Mouse (Mus musculus) kidney, postnatal 0 days (tissue): Measurements from ENCODE around the gene Armc9. TPM values are rescaled to one million over a fixed set of nuclear protein-coding genes. Genes with fewer than 3 reads are reported as not detected.

Experiments
- ATAC-seq: fragments of 200-750 bp; cut with Nextera tagmentation; replicated peaks from 2 replicates; pipeline ENCODE4 v1.8.0; 2017; ENCODE audit warnings: low read depth, moderate number of reproducible peaks, moderate TSS enrichment, moderate library complexity; ENCODE audit not compliant: low FRiP score
- DNase-seq: peaks from one replicate; pipeline ENCODE4 v3.0.0-alpha.2; 2016; ENCODE audit warnings: low spot score
- H3K27ac ChIP-seq: fragments of 300-500 bp; sonication (generic); 2 replicates; pipeline ENCODE4 v1.5.1; 2014; ENCODE audit warnings: mild to moderate bottlenecking
- H3K27me3 ChIP-seq: fragments of 300-500 bp; sonication (generic); 2 replicates; pipeline ENCODE4 v1.6.1; 2014; ENCODE audit warnings: low read length, mixed read lengths; ENCODE audit not compliant: insufficient read depth
- H3K36me3 ChIP-seq: fragments of 300-500 bp; sonication (generic); 2 replicates; pipeline ENCODE4 v1.6.1; 2014; ENCODE audit warnings: low read length, mixed read lengths; ENCODE audit not compliant: insufficient read depth
- H3K4me1 ChIP-seq: fragments of 300-500 bp; sonication (generic); replicated peaks from 2 replicates; pipeline ENCODE4 v1.6.1; 2014; ENCODE audit warnings: antibody characterized with exemption, low read length, mixed read lengths; ENCODE audit not compliant: insufficient read depth
- H3K4me2 ChIP-seq: fragments of 300-500 bp; sonication (generic); 2 replicates; pipeline ENCODE4 v1.6.1; 2014; ENCODE audit warnings: mild to moderate bottlenecking, low read length, moderate library complexity, mixed read lengths
- H3K4me3 ChIP-seq: fragments of 300-500 bp; sonication (generic); replicated peaks from 2 replicates; pipeline ENCODE4 v1.5.1; 2014; ENCODE audit warnings: low read depth, low read length
- H3K9ac ChIP-seq: fragments of 300-500 bp; sonication (generic); 2 replicates; pipeline ENCODE4 v1.6.1; 2014; ENCODE audit warnings: low read depth, low read length
- H3K9me3 ChIP-seq: fragments of 300-500 bp; sonication (generic); replicated peaks from 2 replicates; pipeline ENCODE4 v1.6.1; 2016; ENCODE audit warnings: low read length, inconsistent platforms, mixed read lengths
- CTCF ChIP-seq: IDR thresholded peaks from 2 replicates; pipeline ENCODE4 v1.5.1; 2016; ENCODE audit warnings: antibody characterized with exemption, low read depth, mild to moderate bottlenecking, moderate library complexity
- WGBS: fragments of 180-500 bp; shearing (Covaris S2); extraction: QIAGEN DNeasy Blood & Tissue Kit; methylation state at CpG from one replicate; pipeline ENCODE4 v1.1.7; 2014; 5-methylcytosine and 5-hydroxymethylcytosine counted together
- polyA plus RNA-seq: library from polyadenylated mRNA; unstranded; fragments of >200 nt; fragmentation: Nextera tagmentation; extraction: Ambion mirVana; gene quantifications from 2 replicates; pipeline ENCODE4 v1.2.1, GENCODE M21; 2015

The Armc9 gene
- polyA plus RNA-seq, 1 experiment from 2014 or later: 16.5 TPM

GRCm38 (mm10) chr1:86182004-86182709, 27.6 kb downstream of the Armc9 start:
- H3K4me1 ChIP-seq: no peaks in the 10 kb centered on the region
- 71% methylated on average over 5 of the region's 5 CpGs for WGBS
- ATAC-seq (no peak), DNase-seq (no peak)
- H3K36me3 ChIP-seq: no peaks in the 10 kb centered on the region
- no peak overlapping the region for H3K4me3 ChIP-seq
- H3K27me3 ChIP-seq: no peaks in the 10 kb centered on the region
- H3K9ac ChIP-seq: no peak overlapping the region
- no peak overlapping the region for H3K4me2 ChIP-seq
- no peak overlapping the region for H3K27ac ChIP-seq
- H3K9me3 ChIP-seq: no peaks in the 10 kb centered on the region
- no peak for TF ChIP-seq CTCF

DNA sequence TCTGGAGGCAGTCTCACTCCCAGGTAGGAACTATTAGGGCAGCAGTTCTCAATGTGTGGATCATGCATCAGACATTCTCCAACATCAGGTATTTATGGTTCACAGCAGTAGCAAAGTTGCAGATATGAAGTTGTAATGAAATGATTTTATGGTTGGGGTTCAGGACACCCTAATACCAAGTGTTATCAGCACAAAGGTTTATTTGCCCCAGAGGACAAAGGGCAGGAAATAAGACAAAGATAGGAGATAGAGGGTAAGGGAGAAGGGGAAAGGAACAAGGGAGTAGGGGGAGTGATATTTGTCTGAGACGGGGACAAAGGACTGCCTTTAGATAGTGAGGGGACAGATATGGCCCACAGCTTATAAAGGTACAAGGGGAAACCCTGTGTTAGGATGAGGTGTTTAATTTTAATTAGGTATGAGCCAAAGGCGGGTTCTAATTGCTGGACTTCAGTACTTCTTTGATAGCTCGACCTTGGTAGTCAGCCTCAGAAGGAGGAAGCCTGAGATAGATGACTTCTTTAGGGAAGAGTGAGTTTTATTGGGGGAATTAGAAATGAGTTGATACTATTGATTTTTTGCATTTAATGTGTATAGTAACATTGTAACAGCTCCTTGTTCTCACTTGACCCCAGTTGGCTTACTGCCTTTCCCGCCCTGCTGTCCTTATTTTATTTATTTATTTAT, 29.1 kb downstream of the Armc9 start:
- no peaks in the 10 kb centered on the region for H3K4me1 ChIP-seq
- H3K4me2 ChIP-seq: no peak overlapping the region
- H3K36me3 ChIP-seq: no peaks in the 10 kb centered on the region
- 80% methylated on average over 4 of the region's 4 CpGs for WGBS
- DNase-seq (no peak), ATAC-seq (no peak)
- H3K9me3 ChIP-seq: no peaks in the 10 kb centered on the region
- H3K9ac ChIP-seq: no peak overlapping the region
- no peaks in the 10 kb centered on the region for H3K27me3 ChIP-seq
- TF ChIP-seq CTCF: no peak
- H3K27ac ChIP-seq: no peak overlapping the region
- no peak overlapping the region for H3K4me3 ChIP-seq

- H3K36me3 ChIP-seq: no peaks in the 10 kb centered on the region
- ATAC-seq (no peak), DNase-seq (no peak)
- no peaks in the 10 kb centered on the region for H3K9me3 ChIP-seq
- no peaks in the 10 kb centered on the region for H3K27me3 ChIP-seq
- no peak overlapping the region for H3K27ac ChIP-seq
- H3K9ac ChIP-seq: no peak overlapping the region
- H3K4me1 ChIP-seq: no peaks in the 10 kb centered on the region
- 84% methylated on average over 7 of the region's 7 CpGs for WGBS
- no peak for TF ChIP-seq CTCF
- H3K4me2 ChIP-seq: no peak overlapping the region
- no peak overlapping the region for H3K4me3 ChIP-seq
Measured at GRCm38 (mm10) chr1:86186762-86187161, 32.2 kb downstream of the Armc9 start.

DNA sequence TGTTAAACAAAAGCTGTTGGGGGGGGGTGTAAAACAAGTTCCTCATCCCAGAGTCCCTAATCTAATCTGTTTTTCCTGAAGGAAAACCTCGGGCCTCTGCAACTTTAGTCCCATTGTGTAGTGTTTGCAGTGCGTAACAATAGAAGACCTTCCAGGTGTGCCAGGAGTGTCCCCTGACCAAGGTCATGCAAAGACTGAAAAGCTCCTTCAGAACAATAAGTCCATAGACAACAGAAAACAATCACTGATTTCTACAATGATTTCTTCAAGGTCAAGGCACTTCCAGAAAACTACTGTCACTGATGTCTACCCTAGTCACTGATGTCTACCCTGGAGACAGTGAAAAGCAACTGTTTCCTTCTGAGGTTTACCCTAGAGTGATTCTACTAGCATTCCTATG, 33.3 kb downstream of the Armc9 start:
- H3K4me1 ChIP-seq: no peaks in the 10 kb centered on the region
- H3K36me3 ChIP-seq: no peaks in the 10 kb centered on the region
- ATAC-seq (no peak), DNase-seq (no peak)
- no peak for TF ChIP-seq CTCF
- H3K27ac ChIP-seq: peak overlapping the region; percentile 11; the same call in 1 of the 2 replicates
- H3K27me3 ChIP-seq: no peaks in the 10 kb centered on the region
- no peak overlapping the region for H3K9ac ChIP-seq
- WGBS: 56% methylated on average over 2 of the region's 2 CpGs
- H3K4me2 ChIP-seq: no peak overlapping the region
- no peaks in the 10 kb centered on the region for H3K9me3 ChIP-seq
- no peak overlapping the region for H3K4me3 ChIP-seq

DNA sequence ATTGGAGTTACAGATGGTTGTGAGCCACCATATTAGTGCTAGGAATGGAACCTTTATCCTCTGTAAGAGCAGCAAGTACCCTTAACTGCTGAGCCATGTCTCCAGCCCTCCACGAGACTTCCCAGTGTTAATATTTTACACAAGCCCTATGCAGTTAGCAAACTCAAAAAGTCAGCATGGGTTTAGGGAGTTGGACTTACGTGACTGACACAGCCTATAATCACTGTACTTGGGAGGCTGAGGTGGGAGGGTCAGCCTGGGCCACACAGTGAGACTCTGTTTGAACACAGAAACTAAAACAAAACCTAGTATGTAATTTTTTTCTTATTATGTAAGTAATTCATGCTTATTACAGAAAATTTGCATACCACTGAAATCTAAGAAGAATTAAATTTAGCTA, 33.7 kb downstream of the Armc9 start:
- no peak overlapping the region for H3K4me2 ChIP-seq
- ATAC-seq: no peak; the same call in 1 of the 2 replicates
- DNase-seq: no peak
- no peak overlapping the region for H3K4me3 ChIP-seq
- no peaks in the 10 kb centered on the region for H3K4me1 ChIP-seq
- no peak overlapping the region for H3K9ac ChIP-seq
- peak overlapping the region; percentile 11; the same call in 1 of the 2 replicates for H3K27ac ChIP-seq
- H3K36me3 ChIP-seq: no peaks in the 10 kb centered on the region
- 32% methylated on average over 2 of the region's 2 CpGs for WGBS
- TF ChIP-seq CTCF: no peak
- no peaks in the 10 kb centered on the region for H3K27me3 ChIP-seq
- no peaks in the 10 kb centered on the region for H3K9me3 ChIP-seq

DNA sequence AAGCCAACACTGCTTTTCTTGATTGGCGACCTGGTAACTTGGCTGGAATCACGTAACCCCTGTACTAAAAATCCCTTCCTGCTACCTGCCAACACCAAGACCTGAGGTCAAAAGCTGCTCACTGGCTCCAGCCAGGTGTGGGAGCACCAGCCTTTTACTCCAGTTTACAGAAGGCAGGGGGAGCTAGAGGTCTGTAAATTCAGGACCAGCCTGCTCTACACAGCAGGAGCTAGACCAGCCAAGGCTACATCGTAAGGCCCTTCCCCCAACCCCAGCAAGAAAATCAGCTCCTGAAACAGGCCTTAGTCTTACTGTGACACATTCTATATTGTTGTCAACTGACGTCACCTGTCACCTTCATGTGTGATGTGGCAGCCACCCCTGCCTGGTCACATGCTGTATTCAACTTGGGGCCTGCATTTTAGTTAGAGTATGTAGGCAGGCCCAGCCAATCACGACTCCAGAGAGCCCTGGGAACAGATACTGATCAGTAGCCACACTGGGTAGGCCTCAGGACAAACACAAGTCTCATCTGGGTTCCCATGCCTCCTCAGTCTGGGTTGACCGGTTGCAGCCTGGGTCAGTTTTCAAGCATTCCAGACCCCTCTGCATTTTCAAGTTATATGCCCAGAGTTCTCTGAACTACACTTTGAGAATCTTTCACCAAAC, 34.6 kb downstream of the Armc9 start:
- ATAC-seq: peak; percentile 35
- WGBS: 74% methylated on average over 6 of the region's 6 CpGs
- peak overlapping the region; percentile 11; the same call in 1 of the 2 replicates for H3K27ac ChIP-seq

More for the DNA sequence above, 34.6 kb downstream of the Armc9 start:
- H3K4me2 ChIP-seq: no peak overlapping the region
- no peaks in the 10 kb centered on the region for H3K9me3 ChIP-seq
- no peaks in the 10 kb centered on the region for H3K4me1 ChIP-seq
- peak; percentile 31; the same call in 1 of the 2 replicates for TF ChIP-seq CTCF
- no peaks in the 10 kb centered on the region for H3K27me3 ChIP-seq
- no peaks in the 10 kb centered on the region for H3K36me3 ChIP-seq
- H3K9ac ChIP-seq: no peak overlapping the region
- DNase-seq: no peak
- H3K4me3 ChIP-seq: no peak overlapping the region
